ENCODE assay signal across 14 mouse cellular contexts in genomic region chr4:123584720-123585093, GRCm38 (mm10).
A peak's percentile ranks its signal among the peaks of the same experiment; 100 is the strongest.
DNase-seq lines count a peak whose midpoint lies in the region; ATAC-seq and TF ChIP-seq lines count a peak whose summit lies in the region.
"Had no signal": no experiment of that assay in that cellular context is flagged by ENCODE, and none has a peak within 500 bp of the region (broad histone marks: within the 10 kb centered on the region; RNA-seq: fewer than 3 reads in every experiment).

No protein-coding gene starts in this region.

- DNase-seq in cerebellum, postnatal 10 days = peak; percentile 43 to 60
- DNase-seq in cerebellum, postnatal 4 days (ENCODE audit: low spot score in 2 of 2) = no peak
- peak; percentile 43 for DNase-seq in left cerebral cortex, postnatal 4 days
- no peak for DNase-seq in left cerebral cortex, postnatal 36 days (ENCODE audit: low spot score in 2 of 2)
- DNase-seq in stomach, postnatal 0 days (ENCODE audit: low spot score) = no peak
- DNase-seq in gastrocnemius, postnatal 36 days = no peak
- DNase-seq: adrenal gland, adult 8-10 months; gastrocnemius, postnatal 25 days; layer of hippocampus, adult 9-11 months; thymus, adult 18-20 months had no signal

- no peak for TF ChIP-seq CTCF in stomach, postnatal 0 days (IDR thresholded peaks at IDR 0.05; ENCODE audit: low read depth)

- no peak overlapping the region for H3K4me3 ChIP-seq in stomach, embryonic 15.5 days (replicated peaks)
- no peak overlapping the region for H3K4me3 ChIP-seq in stomach, postnatal 0 days (ENCODE audit: low read depth, low read length)
- no peak overlapping the region for H3K4me3 ChIP-seq in stomach, embryonic 16.5 days (replicated peaks; ENCODE audit: low read length)
- H3K4me3 ChIP-seq: limb, embryonic 12.5 days had no signal

- no peak for TF ChIP-seq EP300 in stomach, postnatal 0 days (optimal IDR thresholded peaks at IDR 0.05)

- H3K4me2 ChIP-seq in stomach, embryonic 15.5 days = no peak overlapping the region
- no peak overlapping the region for H3K4me2 ChIP-seq in stomach, postnatal 0 days (replicated peaks; ENCODE audit: low read depth)
- no peak overlapping the region for H3K4me2 ChIP-seq in stomach, embryonic 16.5 days (ENCODE audit: low read depth, low read length)
- H3K4me2 ChIP-seq: limb, embryonic 12.5 days had no signal

- no peaks in the 10 kb centered on the region for H3K36me3 ChIP-seq in stomach, embryonic 15.5 days
- H3K36me3 ChIP-seq in stomach, postnatal 0 days (ENCODE audit: control insufficient read depth, insufficient read depth, low read length) = no peaks in the 10 kb centered on the region
- H3K36me3 ChIP-seq in stomach, embryonic 16.5 days (ENCODE audit: control insufficient read depth, insufficient read depth, low read length) = no peaks in the 10 kb centered on the region
- H3K36me3 ChIP-seq: G1E; limb, embryonic 12.5 days had no signal

- no peak for ATAC-seq in stomach, embryonic 15.5 days (ENCODE audit: insufficient read depth, low FRiP score, low read depth)
- no peak for ATAC-seq in stomach, postnatal 0 days (ENCODE audit: low FRiP score, low TSS enrichment)
- no peak for ATAC-seq in stomach, embryonic 16.5 days (ENCODE audit: insufficient read depth, low FRiP score)

- no peak overlapping the region for H3K9ac ChIP-seq in stomach, embryonic 15.5 days
- H3K9ac ChIP-seq in stomach, postnatal 0 days (ENCODE audit: low read length) = no peak overlapping the region
- no peak overlapping the region for H3K9ac ChIP-seq in stomach, embryonic 16.5 days (ENCODE audit: low read length)
- H3K9ac ChIP-seq: limb, embryonic 12.5 days had no signal

- WGBS in stomach, embryonic 15.5 days = 48% methylated on average over 3 of the region's 3 CpGs
- 60% methylated on average over 3 of the region's 3 CpGs for WGBS in stomach, postnatal 0 days
- 59% methylated on average over 3 of the region's 3 CpGs for WGBS in stomach, embryonic 16.5 days

- intact Hi-C loops in left cerebral cortex, postnatal 4 days (cut with DNase I) = loop anchor here (5.0 kb wide), 1 partner anchor 83 kb away; no protein-coding TSS in a partner anchor
- intact Hi-C loops in left cerebral cortex, postnatal 36 days (cut with DNase I) = no loop called here
- intact Hi-C loops in gastrocnemius, postnatal 36 days (cut with DNase I) = loop anchor here (5.0 kb wide), 1 partner anchor 47 kb away; no protein-coding TSS in a partner anchor

- H3K27ac ChIP-seq in stomach, embryonic 15.5 days = 0 out of 2 replicates have a peak overlapping the region, but pooled peaks have one; percentile 6
- H3K27ac ChIP-seq in stomach, postnatal 0 days (replicated peaks) = no peak overlapping the region
- H3K27ac ChIP-seq in stomach, embryonic 16.5 days (ENCODE audit: low read length) = peak overlapping the region; percentile 27; the same call in 1 of the 2 replicates
- H3K27ac ChIP-seq: limb, embryonic 12.5 days had no signal

- no peaks in the 10 kb centered on the region for H3K27me3 ChIP-seq in stomach, embryonic 15.5 days (replicated peaks)
- no peaks in the 10 kb centered on the region for H3K27me3 ChIP-seq in stomach, postnatal 0 days (ENCODE audit: control insufficient read depth, insufficient read depth, low read length)
- H3K27me3 ChIP-seq in stomach, embryonic 16.5 days (ENCODE audit: control insufficient read depth, insufficient read depth, low read length) = no peaks in the 10 kb centered on the region
- H3K27me3 ChIP-seq: limb, embryonic 12.5 days had no signal

- peaks cover 8% of the 10 kb centered on the region for H3K4me1 ChIP-seq in stomach, embryonic 15.5 days
- no peaks in the 10 kb centered on the region for H3K4me1 ChIP-seq in stomach, postnatal 0 days (replicated peaks; ENCODE audit: control insufficient read depth, insufficient read depth)
- peaks cover 23% of the 10 kb centered on the region for H3K4me1 ChIP-seq in stomach, embryonic 16.5 days (ENCODE audit: control insufficient read depth, insufficient read depth, low read length)

- no peaks in the 10 kb centered on the region for H3K9me3 ChIP-seq in stomach, embryonic 15.5 days
- no peaks in the 10 kb centered on the region for H3K9me3 ChIP-seq in stomach, postnatal 0 days (ENCODE audit: control insufficient read depth, low read length)
- no peaks in the 10 kb centered on the region for H3K9me3 ChIP-seq in stomach, embryonic 16.5 days (replicated peaks; ENCODE audit: control insufficient read depth, low read length)
- H3K9me3 ChIP-seq: G1E; limb, embryonic 12.5 days had no signal

Comparison
In these comparisons a context has a peak if more than half of its experiments do, and no peak if none do; other contexts are left out.
1. DNase-seq: peak in cerebellum, postnatal 10 days (2 of 2) and left cerebral cortex, postnatal 4 days (single experiment); none in cerebellum, postnatal 4 days (0 of 2), left cerebral cortex, postnatal 36 days (0 of 2), stomach, postnatal 0 days (single experiment) and gastrocnemius, postnatal 36 days (0 of 2).